Mouse (Mus musculus): ENCODE measurements around the gene Pnliprp1.

- TF ChIP-seq POLR2A (IDR thresholded peaks at IDR 0.05; ENCODE audit: extremely low read depth, insufficient read depth, low read length) (no peak), CTCF (IDR thresholded peaks at IDR 0.05; ENCODE audit: extremely low read depth, insufficient read depth, low read length) (no peak)
Observed at GRCm38 (mm10) chr19:58717925-58718324, 10.8 kb upstream of the Pnliprp1 start.

Measured in cortical plate, adult 2 months (tissue).